Mouse (Mus musculus) G1E (cell line): Measurements from ENCODE around the gene Samd14.

Experiments used
- CTCF ChIP-seq: IDR thresholded peaks from 2 replicates; pipeline ENCODE4 v1.5.1; 2012; ENCODE audit warnings: low read depth, low read length, inconsistent platforms, mixed read lengths
- GATA1 ChIP-seq: IDR thresholded peaks from 2 replicates; pipeline ENCODE4 v1.6.1; 2012; ENCODE audit warnings: borderline replicate concordance, low read length, inconsistent platforms, mixed read lengths
- POLR2AphosphoS5 ChIP-seq: IDR thresholded peaks from 2 replicates; pipeline ENCODE4 v1.6.1; 2012; ENCODE audit warnings: low read depth, low read length, inconsistent platforms; ENCODE audit not compliant: insufficient replicate concordance
- TAL1 ChIP-seq: conservative IDR thresholded peaks from 2 replicates; pipeline ENCODE4 v1.6.1; 2012; ENCODE audit warnings: low read depth, low read length, inconsistent platforms, mixed read lengths

DNA sequence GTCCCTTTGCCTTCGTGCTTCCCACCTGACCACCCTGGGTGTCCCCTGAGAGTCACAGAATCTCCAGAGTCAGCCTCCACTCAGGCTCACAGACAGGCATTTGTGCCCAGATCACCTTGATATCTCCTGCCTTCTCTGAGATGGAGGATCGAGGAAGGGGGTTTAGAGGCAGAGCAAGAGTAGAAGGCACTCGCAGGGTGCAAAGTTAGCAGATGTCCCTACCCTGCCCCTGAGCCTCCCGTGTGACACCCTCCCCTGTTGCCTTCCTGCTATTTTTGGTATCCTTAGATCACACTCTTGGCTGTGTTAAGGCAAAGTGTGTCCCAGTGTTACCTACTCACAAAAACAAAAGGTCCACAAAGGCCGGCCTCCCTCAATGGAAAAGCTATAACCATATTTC lies 33.5 kb upstream of the Samd14 start, which contains the start of gene Sgca:
- TF ChIP-seq CTCF (no peak), GATA1 (no peak), TAL1 (no peak), POLR2AphosphoS5 (no peak)
